Mouse (Mus musculus): ENCODE data around the gene Rpl15.
"Not testable (repeated sequence)": the region's sequence is repeated elsewhere in the genome, so short reads cannot be mapped to it uniquely, and the experiment has no call there.

Rpl15 gene

DNA sequence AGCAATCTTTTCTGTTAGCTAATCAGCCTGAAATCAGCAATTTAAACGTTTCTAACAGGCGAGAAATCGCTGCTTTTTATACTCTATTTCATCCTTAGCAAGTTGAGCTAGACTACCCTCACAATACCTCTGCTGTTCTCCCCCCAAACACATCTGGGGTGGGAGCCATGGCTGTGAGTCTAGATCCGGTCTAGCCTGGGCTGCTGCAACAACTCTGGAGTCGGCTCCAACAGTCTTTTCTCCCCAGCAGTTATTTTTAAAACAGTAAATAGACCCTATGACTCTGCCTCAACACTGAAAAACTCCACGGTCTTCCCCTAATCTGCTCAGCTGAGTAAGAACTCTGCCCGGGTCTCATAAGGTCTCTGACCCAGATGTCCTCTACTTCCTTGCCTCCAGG lies 31.1 kb downstream of the Rpl15 start:
- no peak for DNase-seq

DNA sequence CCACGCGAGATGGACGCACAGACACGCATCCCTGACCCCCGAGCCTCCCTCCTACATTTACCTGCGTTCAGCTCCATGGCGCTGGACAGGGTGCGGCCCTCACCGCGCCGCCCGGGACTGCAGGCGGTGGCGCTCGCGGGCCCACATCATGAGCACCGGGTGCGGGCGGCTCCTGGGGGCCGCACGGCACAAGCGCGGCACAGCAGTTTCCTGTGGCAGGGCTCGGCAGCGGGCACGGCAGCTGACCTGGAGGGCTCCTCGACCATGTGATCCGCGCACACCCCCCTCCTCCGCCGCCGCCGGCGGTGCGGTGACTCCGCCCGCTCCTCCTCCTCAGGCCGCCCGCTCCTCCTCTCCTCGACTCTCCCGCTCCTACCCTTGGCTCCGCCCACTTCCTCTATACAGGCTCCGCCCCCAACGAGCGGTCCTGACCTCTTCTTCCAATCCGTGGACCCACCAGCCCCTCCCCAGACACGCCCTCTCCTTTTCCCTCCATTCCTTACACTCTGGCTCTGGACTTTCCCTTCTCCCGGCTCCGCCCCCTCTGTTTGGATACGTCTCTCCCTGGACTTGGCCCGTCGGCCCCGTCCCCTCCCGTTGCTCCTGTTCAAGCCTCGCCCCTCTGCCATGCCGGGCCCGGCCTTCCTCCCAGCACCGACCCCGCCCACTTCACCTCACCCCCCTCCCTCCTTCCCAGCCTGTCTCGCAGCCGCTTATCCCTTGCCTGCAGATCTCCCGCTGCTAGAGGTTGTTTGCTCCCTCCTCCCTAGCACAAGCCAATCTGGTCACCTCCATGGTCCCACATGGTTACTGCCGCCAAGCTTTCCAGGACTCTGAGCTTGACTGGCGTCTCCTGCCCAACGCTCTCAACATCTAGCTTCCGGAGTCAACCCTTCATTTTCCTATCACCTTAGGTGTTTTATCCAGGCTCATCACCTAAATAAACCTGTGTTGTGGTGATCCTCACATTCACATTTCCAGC lies 32.1 kb downstream of the Rpl15 start, which contains the start of gene Nr1d2:
Gene Nr1d2 (minus strand): TSS at position 378 of the 982 bp plus-strand sequence.
- peak; percentile 99 for DNase-seq

DNA sequence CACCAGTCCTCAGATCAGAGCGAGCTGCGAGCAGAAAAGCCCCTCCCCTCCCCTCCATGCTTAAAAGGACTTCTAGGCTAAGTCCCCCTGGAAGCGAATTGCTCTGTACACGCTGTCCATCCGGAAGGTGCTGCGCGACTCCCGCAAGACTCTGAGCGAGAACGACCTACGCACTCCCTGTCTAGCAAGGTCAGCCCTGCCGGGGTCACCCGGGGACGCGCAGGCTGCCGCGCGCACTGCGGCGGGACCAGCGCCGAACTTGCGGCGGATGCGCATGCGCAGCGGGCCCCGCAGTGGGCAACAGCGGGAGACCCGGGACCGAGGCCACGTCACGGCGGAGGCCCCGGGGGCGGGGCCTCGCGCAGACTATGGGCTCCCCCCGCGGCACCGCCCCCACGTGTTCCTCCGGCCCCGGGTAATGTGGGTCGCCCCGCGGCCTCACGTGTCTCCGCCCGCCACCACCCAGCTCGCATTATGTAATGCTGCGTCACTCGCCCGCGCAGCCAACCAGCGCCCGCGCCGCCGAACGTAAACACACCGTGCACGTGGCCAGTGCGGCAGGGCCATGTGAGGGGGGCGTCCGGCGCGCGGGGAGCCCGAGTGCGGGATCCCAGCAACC lies 33.0 kb downstream of the Rpl15 start:
- peak; percentile 98 for DNase-seq

DNA sequence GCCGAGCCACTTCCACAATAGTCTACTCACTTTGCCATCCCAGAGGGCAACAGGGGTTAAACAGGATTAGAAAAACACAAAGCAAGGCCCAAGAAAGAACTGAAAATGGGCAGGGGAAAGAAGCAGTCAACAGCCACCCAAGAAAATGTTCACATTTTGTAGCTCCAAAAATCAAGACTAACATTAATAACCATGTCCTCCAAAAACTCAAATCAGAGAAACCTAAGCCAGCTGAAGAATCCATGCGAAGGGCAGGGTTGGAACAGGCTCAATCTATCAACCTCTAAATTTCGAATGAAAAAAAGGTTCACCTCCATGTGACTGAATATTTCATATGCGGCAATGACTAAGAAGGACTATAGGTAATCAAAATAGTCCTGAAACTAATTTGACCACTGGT lies 33.8 kb downstream of the Rpl15 start:
- DNase-seq, result no peak

DNA sequence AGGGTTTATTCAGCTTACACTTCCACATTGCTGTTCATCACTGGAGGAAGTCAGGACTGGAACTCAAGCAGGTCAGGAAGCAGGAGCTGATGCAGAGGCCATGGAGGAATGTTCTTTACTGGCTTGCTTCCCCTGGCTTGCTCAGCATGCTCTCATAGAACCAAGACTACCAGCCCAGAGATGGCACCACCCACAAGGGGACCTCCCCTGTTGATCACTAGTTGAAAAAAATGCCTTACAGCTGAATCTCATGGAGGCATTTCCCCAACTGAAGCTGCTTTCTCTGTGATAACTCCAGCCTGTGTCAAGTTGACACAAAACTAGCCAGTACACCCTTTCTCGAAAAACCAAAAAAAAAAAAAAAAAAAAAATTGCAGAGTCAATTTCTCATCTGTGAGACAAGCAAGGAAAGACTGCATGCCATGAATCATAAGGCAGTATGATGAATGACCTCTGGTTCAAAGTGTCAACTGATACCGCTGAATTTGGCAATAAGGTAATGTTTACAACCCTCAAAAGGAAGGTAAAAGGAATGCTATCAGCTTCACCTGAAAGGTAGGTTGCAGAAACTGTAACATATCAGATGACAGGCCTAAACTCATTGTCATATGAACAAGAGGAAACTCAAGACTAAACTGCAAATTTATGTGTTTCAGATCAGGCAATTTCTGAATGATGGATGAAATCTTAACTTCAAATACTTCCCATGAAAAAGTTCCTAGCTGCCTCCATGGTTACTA lies 34.5 kb downstream of the Rpl15 start:
- DNase-seq, result not testable (repeated sequence)

DNA sequence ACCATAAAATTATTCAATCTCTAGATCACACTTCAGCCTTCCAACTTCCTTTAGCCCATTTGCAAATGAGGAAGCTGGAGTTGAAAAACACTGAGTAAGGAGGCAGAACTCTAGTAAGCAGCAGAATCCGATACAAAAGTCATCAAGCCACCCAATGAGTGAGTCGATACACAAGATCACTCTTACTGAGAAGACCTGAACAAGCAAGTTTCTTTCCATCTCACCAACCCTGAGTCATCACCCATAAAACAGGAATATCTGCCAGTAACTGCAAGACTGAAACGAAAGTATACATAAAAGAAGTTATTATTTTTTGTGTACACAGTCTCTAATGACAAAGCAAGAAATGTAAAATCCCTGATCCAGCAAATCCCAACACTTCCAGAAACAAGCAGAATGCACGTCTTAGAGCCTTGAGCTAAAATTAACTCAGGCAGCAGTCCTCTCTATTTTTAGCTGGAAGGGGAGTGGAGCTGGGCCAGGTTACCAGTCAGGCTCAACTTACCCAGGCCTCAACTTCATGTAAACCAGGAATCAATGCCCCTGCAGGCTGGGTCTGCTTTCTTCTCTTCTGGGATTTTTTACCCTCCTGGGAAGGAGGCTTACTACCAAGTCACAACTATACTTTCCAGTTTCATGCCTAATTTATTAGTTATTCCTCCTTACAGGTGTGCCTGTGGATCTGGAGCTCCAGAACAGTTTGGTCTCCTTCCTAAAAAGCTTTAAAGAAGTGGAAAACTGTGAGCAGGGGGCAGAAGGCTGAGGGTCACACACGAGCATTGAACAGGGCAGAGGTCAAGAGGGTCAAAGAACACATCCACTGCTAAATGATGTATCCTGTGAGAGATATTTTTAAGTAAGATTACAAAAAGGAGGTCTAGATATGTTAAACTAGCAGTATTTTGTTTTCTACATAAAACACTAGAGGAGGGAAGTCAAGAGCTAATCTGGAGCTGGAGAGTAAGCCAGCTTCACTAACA lies 36.9 kb downstream of the Rpl15 start:
- no peak for DNase-seq

DNA sequence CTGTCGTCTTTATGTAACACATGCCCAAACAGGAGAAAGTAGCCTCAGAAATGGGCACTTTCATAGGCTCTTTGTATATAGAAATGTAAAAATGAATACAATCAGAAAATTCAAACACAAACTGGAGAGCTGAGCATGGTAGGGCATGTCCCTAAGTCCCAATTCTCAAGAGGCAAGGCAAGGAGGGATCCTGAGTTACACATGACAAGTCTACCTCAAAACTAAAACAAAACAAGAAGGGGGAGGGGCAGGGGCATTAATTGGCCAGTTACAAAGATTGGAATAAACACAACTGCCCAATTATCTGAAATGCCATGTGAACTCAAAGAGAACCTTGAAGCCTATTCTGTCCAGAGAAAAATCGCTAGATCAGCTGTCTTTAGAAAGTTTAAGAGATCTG lies 38.1 kb downstream of the Rpl15 start:
- no peak for DNase-seq

DNA sequence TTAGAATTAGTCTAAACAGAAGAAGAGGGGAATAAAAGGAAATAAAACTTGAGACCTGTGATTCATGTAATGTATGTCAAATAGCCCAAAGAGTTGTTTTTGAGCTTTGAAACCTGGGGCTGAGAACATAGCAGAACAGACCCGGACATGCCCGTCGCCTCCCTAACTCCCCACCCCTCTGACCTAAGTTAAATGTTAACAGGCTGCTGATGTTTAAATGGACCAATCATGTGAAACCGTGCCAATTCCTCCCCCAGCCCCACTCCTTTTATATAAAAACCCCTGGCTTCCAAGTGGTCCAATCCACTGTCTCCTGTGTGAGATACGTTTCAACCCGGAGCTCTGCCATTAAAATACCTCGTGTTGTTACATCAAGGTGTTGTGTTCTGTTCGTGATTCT lies 39.3 kb downstream of the Rpl15 start:
- not testable (repeated sequence) for DNase-seq

DNA sequence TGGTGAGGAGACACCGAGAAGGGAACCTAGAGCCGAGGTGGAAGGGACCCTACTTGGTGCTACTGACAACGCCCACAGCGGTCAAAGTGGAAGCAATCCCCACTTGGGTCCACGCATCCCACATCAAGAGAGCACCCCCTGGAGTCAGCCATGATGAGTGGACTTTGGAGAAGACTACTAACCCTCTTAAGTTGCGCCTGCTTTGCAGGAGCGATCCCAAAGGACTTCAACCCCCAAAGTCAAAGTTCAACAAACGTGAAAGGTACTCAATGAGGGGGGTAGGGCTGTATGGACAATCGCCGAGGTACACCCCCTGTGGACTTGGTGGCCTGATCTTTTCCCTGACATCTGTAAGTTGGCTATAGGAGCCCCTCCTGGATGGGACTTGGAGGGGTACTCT lies 41.4 kb downstream of the Rpl15 start:
- DNase-seq, result not testable (repeated sequence)

DNA sequence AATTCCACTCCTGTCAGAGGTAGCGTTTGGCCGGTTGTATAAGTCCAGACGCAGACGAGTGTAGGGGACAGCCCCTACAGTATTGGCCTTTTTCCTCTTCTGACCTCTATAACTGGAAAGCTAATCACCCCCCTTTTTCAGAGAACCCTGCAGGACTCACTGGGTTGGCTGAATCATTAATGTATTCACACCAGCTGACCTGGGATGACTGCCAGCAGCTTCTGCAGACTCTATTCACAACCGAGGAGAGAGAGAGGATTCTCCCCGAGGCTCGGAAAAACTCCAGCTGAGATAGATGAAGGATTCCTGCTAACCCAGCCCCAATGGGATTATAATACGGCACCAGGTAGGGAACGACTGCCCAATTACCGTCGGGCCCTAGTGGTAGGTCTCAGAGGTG lies 45.0 kb downstream of the Rpl15 start:
- not testable (repeated sequence) for DNase-seq

DNA sequence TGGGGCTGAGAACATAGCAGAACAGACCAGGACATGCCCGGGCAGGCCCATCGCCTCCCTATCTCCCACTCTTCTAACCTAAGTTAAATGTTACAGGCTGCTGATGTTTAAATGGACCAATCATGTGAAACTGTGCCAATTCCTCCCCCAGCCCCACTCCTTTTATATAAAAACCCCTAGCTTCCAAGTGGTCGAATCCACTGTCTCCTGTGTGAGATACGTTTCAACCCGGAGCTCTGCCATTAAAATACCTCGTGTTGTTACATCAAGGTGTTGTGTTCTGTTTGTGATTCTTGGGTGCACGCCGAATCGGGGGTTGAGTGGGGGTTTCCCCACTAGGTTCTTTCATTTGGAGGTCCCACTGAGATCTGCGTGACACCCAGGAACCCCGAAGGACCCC lies 45.8 kb downstream of the Rpl15 start:
- not testable (repeated sequence) for DNase-seq

DNA sequence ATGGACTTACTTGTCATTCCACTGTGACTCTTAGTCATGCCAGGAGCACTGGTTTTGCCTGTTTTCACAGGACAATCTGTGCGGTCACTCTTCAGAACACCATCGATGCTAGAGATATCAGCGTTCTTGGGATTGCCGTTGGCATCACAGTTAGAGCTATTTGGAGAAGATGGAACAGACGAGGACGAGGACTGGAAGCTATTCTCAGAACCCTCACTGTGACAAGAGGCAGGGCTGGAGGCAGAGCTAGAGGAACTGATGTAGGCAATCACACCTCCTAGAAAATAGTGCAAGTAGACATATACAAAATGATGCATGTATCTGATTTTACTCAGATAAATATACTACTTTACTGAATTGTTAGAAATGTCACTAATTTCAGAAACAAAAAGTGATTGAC lies 49.2 kb downstream of the Rpl15 start:
- DNase-seq, result no peak

Measured in layer of hippocampus, adult 9-11 months (tissue).